13 mouse cellular contexts compared by ENCODE assay signal in genomic region chr17:8197652-8198051, GRCm38 (mm10). TPM values are rescaled to one million over a fixed set of nuclear protein-coding genes. Genes with fewer than 3 reads are reported as not detected.
A peak's percentile ranks its signal among the peaks of the same experiment; 100 is the strongest.
DNase-seq lines count a peak whose midpoint lies in the region; ATAC-seq and TF ChIP-seq lines count a peak whose summit lies in the region.
"Had no signal": no experiment of that assay in that cellular context is flagged by ENCODE, and none has a peak within 500 bp of the region (broad histone marks: within the 10 kb centered on the region; RNA-seq: fewer than 3 reads in every experiment).

No protein-coding gene starts in this region.

- H3K4me3 ChIP-seq in hindbrain, postnatal 0 days (ENCODE audit: low read length): no peak overlapping the region
- H3K4me3 ChIP-seq in hindbrain, embryonic 12.5 days: no peak overlapping the region
- no peak overlapping the region for H3K4me3 ChIP-seq in thymus, adult 2 months (ENCODE audit: control insufficient read depth, insufficient read depth, low read length)
- H3K4me3 ChIP-seq: limb, embryonic 15.5 days had no signal

- no peak overlapping the region for H3K9ac ChIP-seq in hindbrain, postnatal 0 days (replicated peaks; ENCODE audit: low read length)
- H3K9ac ChIP-seq in hindbrain, embryonic 12.5 days: no peak overlapping the region
- H3K9ac ChIP-seq: limb, embryonic 15.5 days had no signal

- no peak overlapping the region for H3K4me2 ChIP-seq in hindbrain, postnatal 0 days (ENCODE audit: low read depth, low read length)
- H3K4me2 ChIP-seq in hindbrain, embryonic 12.5 days (replicated peaks): no peak overlapping the region
- H3K4me2 ChIP-seq: limb, embryonic 15.5 days had no signal

- H3K27me3 ChIP-seq in hindbrain, postnatal 0 days (ENCODE audit: insufficient read depth, low read length): no peaks in the 10 kb centered on the region
- H3K27me3 ChIP-seq in hindbrain, embryonic 12.5 days: no peaks in the 10 kb centered on the region
- H3K27me3 ChIP-seq in thymus, adult 2 months (ENCODE audit: control insufficient read depth, insufficient read depth, low read length): no peaks in the 10 kb centered on the region
- no peaks in the 10 kb centered on the region for H3K27me3 ChIP-seq in splenic B cell, adult 2 months (ENCODE audit: control insufficient read depth, insufficient read depth, low read length, poor library complexity, severe bottlenecking)
- H3K27me3 ChIP-seq: limb, embryonic 15.5 days had no signal

- TF ChIP-seq POLR2A in thymus, adult 2 months (IDR thresholded peaks at IDR 0.05; ENCODE audit: control insufficient read depth, extremely low read depth, insufficient read depth, low read length, poor library complexity): no peak

- DNase-seq in hindbrain, postnatal 0 days (ENCODE audit: low spot score): peak; percentile 63
- peak; percentile 17 for DNase-seq in thymus, adult 2 months
- DNase-seq in thymus, postnatal 4 days: no peak
- DNase-seq in ZHBTc4 (ENCODE audit: low read depth, low spot score): peak; percentile 21
- peak; percentile 83 for DNase-seq in splenic B cell, adult 2 months (ENCODE audit: low read depth, low spot score)
- DNase-seq in thymus, postnatal 10 days (ENCODE audit: low spot score in 2 of 2): no peak
- no peak for DNase-seq in T-cell, adult 2 months (ENCODE audit: low spot score)
- DNase-seq: cerebellum, adult 18-20 months; heart, adult 18-20 months; right cerebral cortex, postnatal 25 days had no signal

- H3K27ac ChIP-seq in hindbrain, postnatal 0 days: no peak overlapping the region
- H3K27ac ChIP-seq in hindbrain, embryonic 12.5 days: no peak overlapping the region
- H3K27ac ChIP-seq in thymus, adult 2 months (ENCODE audit: control insufficient read depth, insufficient read depth, low read length): no peak overlapping the region
- H3K27ac ChIP-seq: limb, embryonic 15.5 days had no signal

- H3K4me1 ChIP-seq in hindbrain, postnatal 0 days (ENCODE audit: insufficient read depth, low read length): no peaks in the 10 kb centered on the region
- H3K4me1 ChIP-seq in hindbrain, embryonic 12.5 days: no peaks in the 10 kb centered on the region
- no peaks in the 10 kb centered on the region for H3K4me1 ChIP-seq in thymus, adult 2 months (replicated peaks; ENCODE audit: control insufficient read depth, insufficient read depth, low read length)
- H3K4me1 ChIP-seq: limb, embryonic 15.5 days had no signal

- peak; percentile 59 for TF ChIP-seq CTCF in hindbrain, postnatal 0 days (IDR thresholded peaks at IDR 0.05; ENCODE audit: low read depth)
- TF ChIP-seq CTCF in thymus, adult 2 months (IDR thresholded peaks at IDR 0.05; ENCODE audit: borderline replicate concordance, control insufficient read depth, extremely low read depth, insufficient read depth, low read length, poor library complexity): no peak

- ATAC-seq in hindbrain, postnatal 0 days: 0 out of 2 replicates have a peak, but pooled peaks have one; percentile 61
- ATAC-seq in hindbrain, embryonic 12.5 days (ENCODE audit: low FRiP score): no peak
- ATAC-seq: hindbrain, embryonic 16.5 days had no signal

- H3K9me3 ChIP-seq in hindbrain, postnatal 0 days (ENCODE audit: low read length): no peaks in the 10 kb centered on the region
- H3K9me3 ChIP-seq in hindbrain, embryonic 12.5 days (replicated peaks): no peaks in the 10 kb centered on the region
- H3K9me3 ChIP-seq: limb, embryonic 15.5 days had no signal

- 64% methylated on average over 3 of the region's 3 CpGs for WGBS in hindbrain, postnatal 0 days
- 77% methylated on average over 3 of the region's 3 CpGs for WGBS in hindbrain, embryonic 12.5 days
- 84% methylated on average over 3 of the region's 3 CpGs for WGBS in thymus, adult 2 months

- peaks cover 9% of the 10 kb centered on the region; the same call in 1 of the 2 replicates for H3K36me3 ChIP-seq in hindbrain, postnatal 0 days (ENCODE audit: insufficient read depth, low read length)
- peaks cover 35% of the 10 kb centered on the region for H3K36me3 ChIP-seq in hindbrain, embryonic 12.5 days
- peaks cover 30% of the 10 kb centered on the region for H3K36me3 ChIP-seq in thymus, adult 2 months (ENCODE audit: control insufficient read depth, insufficient read depth, low read length)
- H3K36me3 ChIP-seq in splenic B cell, adult 2 months (ENCODE audit: control insufficient read depth, insufficient read depth, low read length, poor library complexity, severe bottlenecking): peaks cover 10% of the 10 kb centered on the region; the same call in 1 of the 2 replicates

RNA-seq across cellular contexts. Expression of gene Fgfr1op, which starts 32.4 kb away (rescaled TPM):
- 11.8 and 17.3 TPM in 2 replicates for total RNA-seq in hindbrain, postnatal 0 days (2014; rRNA removed)
- 18.6 and 20.4 TPM in 2 replicates for polyA plus RNA-seq in hindbrain, postnatal 0 days (2015; fragmentation: Nextera tagmentation; extraction: Ambion mirVana)
- 34.6 TPM in 2 replicates for polyA plus RNA-seq in hindbrain, embryonic 12.5 days (2016; fragmentation: Nextera tagmentation; extraction: Ambion mirVana)
- polyA plus RNA-seq in thymus, adult 2 months (2012; rRNA removed): 6.4 and 6.6 TPM in 2 replicates

RNA-seq across cellular contexts. Expression of gene Ccr6, which starts 38.2 kb away (rescaled TPM):
- not detected in 2 replicates for total RNA-seq in hindbrain, postnatal 0 days (2014; rRNA removed)
- polyA plus RNA-seq in hindbrain, postnatal 0 days (2015; fragmentation: Nextera tagmentation; extraction: Ambion mirVana): not detected in 2 replicates
- not detected in 2 replicates for polyA plus RNA-seq in hindbrain, embryonic 12.5 days (2016; fragmentation: Nextera tagmentation; extraction: Ambion mirVana)
- 12.1 and 13.6 TPM in 2 replicates for polyA plus RNA-seq in thymus, adult 2 months (2012; rRNA removed)
- polyA plus RNA-seq: hindbrain, embryonic 16.5 days; limb, embryonic 15.5 days had no signal

RNA-seq across cellular contexts. Expression of gene Rnaset2a, which starts 49.8 kb away (rescaled TPM):
- 13.7 and 26.9 TPM in 2 replicates for total RNA-seq in hindbrain, postnatal 0 days (2014; rRNA removed)
- polyA plus RNA-seq in hindbrain, postnatal 0 days (2015; fragmentation: Nextera tagmentation; extraction: Ambion mirVana): 24.0 and 25.4 TPM in 2 replicates
- polyA plus RNA-seq in hindbrain, embryonic 12.5 days (2016; fragmentation: Nextera tagmentation; extraction: Ambion mirVana): 16.5 and 21.6 TPM in 2 replicates
- polyA plus RNA-seq in thymus, adult 2 months (2012; rRNA removed): 69.4 and 79.8 TPM in 2 replicates

RNA-seq across cellular contexts. Expression of gene Gm49673, which starts 50.1 kb away (rescaled TPM):
- total RNA-seq in hindbrain, postnatal 0 days (2014; rRNA removed): 1.6 and 6.0 TPM in 2 replicates
- polyA plus RNA-seq in hindbrain, postnatal 0 days (2015; fragmentation: Nextera tagmentation; extraction: Ambion mirVana): 0.35 and 0.79 TPM in 2 replicates
- polyA plus RNA-seq in hindbrain, embryonic 12.5 days (2016; fragmentation: Nextera tagmentation; extraction: Ambion mirVana): 0.18 TPM in 1 of 2 replicates, not detected in the other
- 4.3 and 8.5 TPM in 2 replicates for polyA plus RNA-seq in thymus, adult 2 months (2012; rRNA removed)
- total RNA-seq: heart, adult 18-20 months had no signal
- polyA plus RNA-seq: limb, embryonic 15.5 days had no signal

Comparison
In these comparisons a context has a peak if more than half of its experiments do, and no peak if none do; other contexts are left out.
1. DNase-seq: peak in hindbrain, postnatal 0 days (single experiment), thymus, adult 2 months (single experiment), ZHBTc4 (single experiment) and splenic B cell, adult 2 months (single experiment); none in thymus, postnatal 4 days (single experiment), thymus, postnatal 10 days (0 of 2) and T-cell, adult 2 months (single experiment).
2. RNA of gene Ccr6, which starts 38.2 kb away (polyA plus RNA-seq): 12.1 to 13.6 TPM in thymus, adult 2 months; not detected in hindbrain, postnatal 0 days and not detected in hindbrain, embryonic 12.5 days; every median in the first group is over 10 times any median in the second.